Comparison of ENCODE assay signal across 12 mouse cellular contexts in the genomic region with DNA sequence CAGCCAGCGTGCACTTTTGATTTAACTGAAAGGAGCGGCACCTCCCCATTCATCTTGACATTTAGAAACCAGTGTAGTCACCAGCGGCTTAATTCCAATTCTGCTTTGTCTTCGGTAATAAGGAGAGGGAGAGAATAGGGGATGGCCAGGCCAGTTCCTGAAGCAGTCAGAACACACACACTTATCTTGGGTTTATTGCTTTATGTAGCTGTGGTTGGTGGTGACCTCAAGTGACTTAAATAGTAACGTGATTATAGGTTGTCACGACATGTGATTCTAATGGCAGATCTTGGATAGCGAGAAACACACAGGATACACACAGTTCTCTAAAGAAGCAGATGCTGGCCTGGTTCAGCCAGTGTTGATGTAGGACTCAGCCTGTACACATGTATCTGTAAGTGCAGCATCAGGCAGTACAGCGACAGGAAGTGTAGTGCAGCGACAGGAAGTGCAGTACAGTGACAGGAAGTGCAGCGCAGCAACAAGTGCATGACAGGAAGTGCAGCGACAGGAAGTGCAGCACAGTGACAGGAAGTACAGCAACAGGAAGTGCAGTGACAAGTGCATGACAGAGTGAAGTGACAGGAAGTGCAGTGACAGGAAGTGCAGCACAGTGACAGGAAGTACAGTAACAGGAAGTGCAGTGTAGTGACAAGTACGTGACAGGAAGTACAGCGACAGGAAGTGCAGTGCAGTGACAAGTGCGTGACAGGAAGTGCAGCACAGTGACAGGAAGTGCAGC. TPM values are rescaled to one million over a fixed set of nuclear protein-coding genes. Genes with fewer than 3 reads are reported as not detected.
DNase-seq lines count a peak whose midpoint lies in the region; ATAC-seq lines count a peak whose summit lies in the region.
"Had no signal": no experiment of that assay in that cellular context is flagged by ENCODE, and none has a peak within 500 bp of the region (broad histone marks: within the 10 kb centered on the region; RNA-seq: fewer than 3 reads in every experiment).

No protein-coding gene starts in this region.

- H3K9ac ChIP-seq in forebrain, embryonic 16.5 days (replicated peaks; ENCODE audit: low read depth, low read length): no peak overlapping the region
- no peak overlapping the region for H3K9ac ChIP-seq in forebrain, embryonic 12.5 days
- H3K9ac ChIP-seq in midbrain, embryonic 16.5 days (ENCODE audit: low read depth, low read length): no peak overlapping the region
- no peak overlapping the region for H3K9ac ChIP-seq in midbrain, embryonic 11.5 days (ENCODE audit: low read length)
- H3K9ac ChIP-seq in stomach, embryonic 14.5 days (replicated peaks; ENCODE audit: low read depth, low read length): no peak overlapping the region
- H3K9ac ChIP-seq: forebrain, embryonic 13.5 days; hindbrain, embryonic 15.5 days had no signal

- H3K27ac ChIP-seq in forebrain, embryonic 16.5 days (ENCODE audit: low read length): no peak overlapping the region
- H3K27ac ChIP-seq in forebrain, embryonic 12.5 days: no peak overlapping the region
- H3K27ac ChIP-seq in midbrain, embryonic 16.5 days (ENCODE audit: low read length): no peak overlapping the region
- H3K27ac ChIP-seq in midbrain, embryonic 11.5 days (ENCODE audit: low read depth, low read length): no peak overlapping the region
- no peak overlapping the region for H3K27ac ChIP-seq in stomach, embryonic 14.5 days (ENCODE audit: low read length)
- H3K27ac ChIP-seq: forebrain, embryonic 13.5 days; hindbrain, embryonic 15.5 days had no signal

- ATAC-seq in forebrain, embryonic 16.5 days: peak; percentile 28; the same call in 1 of the 2 replicates
- no peak; the same call in 1 of the 2 replicates for ATAC-seq in forebrain, embryonic 12.5 days (ENCODE audit: low FRiP score)
- peak; percentile 32; the same call in 1 of the 2 replicates for ATAC-seq in midbrain, embryonic 16.5 days
- no peak for ATAC-seq in midbrain, embryonic 11.5 days (ENCODE audit: low FRiP score)
- peak; percentile 46 for ATAC-seq in inflammation-experienced regulatory T-cells, adult 6 months
- 0 out of 2 replicates have a peak, but pooled peaks have one; percentile 28 for ATAC-seq in stomach, embryonic 14.5 days (ENCODE audit: insufficient number of reproducible peaks, insufficient read depth, low FRiP score, low read depth)
- ATAC-seq: forebrain, embryonic 13.5 days had no signal

- H3K27me3 ChIP-seq in forebrain, embryonic 16.5 days (replicated peaks; ENCODE audit: control insufficient read depth, insufficient read depth, low read length): no peaks in the 10 kb centered on the region
- H3K27me3 ChIP-seq in forebrain, embryonic 12.5 days: no peaks in the 10 kb centered on the region
- H3K27me3 ChIP-seq in midbrain, embryonic 16.5 days (ENCODE audit: control insufficient read depth, insufficient read depth, low read depth, low read length): no peaks in the 10 kb centered on the region
- H3K27me3 ChIP-seq in midbrain, embryonic 11.5 days (ENCODE audit: control insufficient read depth, insufficient read depth, low read length): no peaks in the 10 kb centered on the region
- H3K27me3 ChIP-seq in stomach, embryonic 14.5 days (ENCODE audit: control insufficient read depth, insufficient read depth, low read length): no peaks in the 10 kb centered on the region
- H3K27me3 ChIP-seq: forebrain, embryonic 13.5 days; hindbrain, embryonic 15.5 days had no signal

- DNase-seq in midbrain, embryonic 11.5 days (ENCODE audit: low spot score, missing footprints): no peak
- no peak for DNase-seq in urinary bladder, postnatal 25 days (ENCODE audit: low spot score)
- DNase-seq in yolk sac, embryonic 10.5 days (ENCODE audit: low spot score): no peak
- DNase-seq: embryo, embryonic 11 days; heart, adult 18-20 months had no signal

- H3K36me3 ChIP-seq in forebrain, embryonic 16.5 days (ENCODE audit: control insufficient read depth, insufficient read depth): no peaks in the 10 kb centered on the region
- no peaks in the 10 kb centered on the region for H3K36me3 ChIP-seq in forebrain, embryonic 12.5 days (replicated peaks)
- H3K36me3 ChIP-seq in midbrain, embryonic 16.5 days (ENCODE audit: control insufficient read depth, insufficient read depth, low read length): no peaks in the 10 kb centered on the region
- H3K36me3 ChIP-seq in midbrain, embryonic 11.5 days (ENCODE audit: control insufficient read depth, insufficient read depth, low read length): no peaks in the 10 kb centered on the region
- no peaks in the 10 kb centered on the region; the same call in 1 of the 2 replicates for H3K36me3 ChIP-seq in stomach, embryonic 14.5 days (ENCODE audit: control insufficient read depth, insufficient read depth, low read length)

- 89% methylated on average over 14 of the region's 14 CpGs for WGBS in forebrain, embryonic 16.5 days
- 88% methylated on average over 14 of the region's 14 CpGs for WGBS in forebrain, embryonic 12.5 days
- WGBS in midbrain, embryonic 16.5 days: 91% methylated on average over 14 of the region's 14 CpGs
- WGBS in midbrain, embryonic 11.5 days: 95% methylated on average over 14 of the region's 14 CpGs
- WGBS in stomach, embryonic 14.5 days: 73% methylated on average over 14 of the region's 14 CpGs

- H3K4me1 ChIP-seq in forebrain, embryonic 16.5 days (replicated peaks; ENCODE audit: control insufficient read depth, insufficient read depth, low read length): no peaks in the 10 kb centered on the region
- no peaks in the 10 kb centered on the region for H3K4me1 ChIP-seq in forebrain, embryonic 12.5 days
- H3K4me1 ChIP-seq in midbrain, embryonic 16.5 days (ENCODE audit: control insufficient read depth, insufficient read depth, low read length): no peaks in the 10 kb centered on the region
- no peaks in the 10 kb centered on the region for H3K4me1 ChIP-seq in midbrain, embryonic 11.5 days (ENCODE audit: control insufficient read depth, insufficient read depth, low read length)
- no peaks in the 10 kb centered on the region for H3K4me1 ChIP-seq in stomach, embryonic 14.5 days (ENCODE audit: control insufficient read depth, insufficient read depth, low read length)
- H3K4me1 ChIP-seq: forebrain, embryonic 13.5 days; hindbrain, embryonic 15.5 days had no signal

- no peaks in the 10 kb centered on the region for H3K9me3 ChIP-seq in forebrain, embryonic 16.5 days (ENCODE audit: control insufficient read depth, low read length)
- H3K9me3 ChIP-seq in forebrain, embryonic 12.5 days: peaks cover 3% of the 10 kb centered on the region; the same call in 1 of the 2 replicates
- no peaks in the 10 kb centered on the region for H3K9me3 ChIP-seq in midbrain, embryonic 16.5 days (replicated peaks; ENCODE audit: control insufficient read depth, low read length, poor library complexity, severe bottlenecking)
- H3K9me3 ChIP-seq in midbrain, embryonic 11.5 days (ENCODE audit: control insufficient read depth, low read length): no peaks in the 10 kb centered on the region
- no peaks in the 10 kb centered on the region for H3K9me3 ChIP-seq in stomach, embryonic 14.5 days (ENCODE audit: control insufficient read depth, low read depth, low read length)
- H3K9me3 ChIP-seq: forebrain, embryonic 13.5 days; hindbrain, embryonic 15.5 days had no signal

- no peak overlapping the region for H3K4me2 ChIP-seq in forebrain, embryonic 16.5 days (ENCODE audit: low read length)
- H3K4me2 ChIP-seq in forebrain, embryonic 12.5 days: no peak overlapping the region
- H3K4me2 ChIP-seq in midbrain, embryonic 16.5 days (ENCODE audit: low read length): no peak overlapping the region
- H3K4me2 ChIP-seq in midbrain, embryonic 11.5 days: no peak overlapping the region
- H3K4me2 ChIP-seq in stomach, embryonic 14.5 days (replicated peaks; ENCODE audit: low read depth, low read length): no peak overlapping the region
- H3K4me2 ChIP-seq: forebrain, embryonic 13.5 days; hindbrain, embryonic 15.5 days had no signal

- no peak overlapping the region for H3K4me3 ChIP-seq in forebrain, embryonic 16.5 days (replicated peaks; ENCODE audit: low read length)
- no peak overlapping the region for H3K4me3 ChIP-seq in forebrain, embryonic 12.5 days (replicated peaks)
- no peak overlapping the region for H3K4me3 ChIP-seq in midbrain, embryonic 16.5 days (ENCODE audit: low read depth, low read length)
- H3K4me3 ChIP-seq in midbrain, embryonic 11.5 days (ENCODE audit: low read depth, low read length): no peak overlapping the region
- no peak overlapping the region for H3K4me3 ChIP-seq in stomach, embryonic 14.5 days (ENCODE audit: low read depth, low read length)
- H3K4me3 ChIP-seq: forebrain, embryonic 13.5 days; hindbrain, embryonic 15.5 days had no signal

RNA-seq across cellular contexts. Expression of gene Atrnl1, which starts 37.5 kb away (rescaled TPM):
- polyA plus RNA-seq in forebrain, embryonic 16.5 days (2015; fragmentation: Nextera tagmentation; extraction: Ambion mirVana): 8.3 and 9.0 TPM in 2 replicates
- 7.6 and 7.8 TPM in 2 replicates for polyA plus RNA-seq in forebrain, embryonic 12.5 days (2016; fragmentation: Nextera tagmentation; extraction: Ambion mirVana)
- 8.1 and 8.3 TPM in 2 replicates for polyA plus RNA-seq in midbrain, embryonic 16.5 days (2015; fragmentation: Nextera tagmentation; extraction: Ambion mirVana)
- 5.6 and 6.4 TPM in 2 replicates for polyA plus RNA-seq in midbrain, embryonic 11.5 days (2014; fragmentation: Nextera tagmentation; extraction: Ambion mirVana)
- polyA plus RNA-seq in inflammation-experienced regulatory T-cells, adult 6 months (2017; shearing (Covaris generic)): under 1 TPM; 0.12 to 0.28 (median 0.16) TPM
- 8.2 and 11.0 TPM in 2 replicates for polyA plus RNA-seq in stomach, embryonic 14.5 days (2014; fragmentation: Nextera tagmentation; extraction: Ambion mirVana)

Comparison
In these comparisons a context has a peak if more than half of its experiments do, and no peak if none do; other contexts are left out.
1. ATAC-seq: peak in forebrain, embryonic 16.5 days (single experiment), midbrain, embryonic 16.5 days (single experiment), inflammation-experienced regulatory T-cells, adult 6 months (single experiment) and stomach, embryonic 14.5 days (single experiment); none in forebrain, embryonic 12.5 days (single experiment) and midbrain, embryonic 11.5 days (single experiment).